Mouse (Mus musculus) forelimb bud, embryonic 11.5 days (tissue): ENCODE measurements around the gene Pld4.
A peak's percentile ranks its signal among the peaks of the same experiment; 100 is the strongest.
"Not testable (repeated sequence)": the region's sequence is repeated elsewhere in the genome, so short reads cannot be mapped to it uniquely, and the experiment has no call there.

Source experiments
- DNase-seq: peaks from one replicate; pipeline ENCODE4 v3.0.0-alpha.2; 2012; ENCODE audit warnings: low read depth, low spot score

The Pld4 gene

GRCm38 (mm10) chr12:112800476-112800875 is 40.0 kb downstream of the Pld4 start:
- DNase-seq: peak; percentile 69

- peak; percentile 59 for DNase-seq
These were observed 41.7 kb downstream of the Pld4 start, which contains the start of gene Ahnak2 for GRCm38 (mm10) chr12:112801864-112802846. Gene Ahnak2, minus strand, starts transcription at chr12:112802657.

GRCm38 (mm10) chr12:112802917-112803316 is 42.5 kb downstream of the Pld4 start:
- DNase-seq: no peak

- DNase-seq: no peak
These were observed 43.6 kb downstream of the Pld4 start for GRCm38 (mm10) chr12:112804046-112804445.

GRCm38 (mm10) chr12:112806044-112806443 is 45.6 kb downstream of the Pld4 start:
- no peak for DNase-seq

- no peak for DNase-seq
These were observed 47.3 kb downstream of the Pld4 start for GRCm38 (mm10) chr12:112807796-112808195.

- DNase-seq: no peak
These were observed 47.7 kb downstream of the Pld4 start for GRCm38 (mm10) chr12:112808212-112808586.

- peak; percentile 91 for DNase-seq
These were observed 48.3 kb downstream of the Pld4 start, which contains the start of gene Clba1 for GRCm38 (mm10) chr12:112808587-112809364. Gene Clba1, plus strand, starts transcription at chr12:112808937.

- DNase-seq: no peak
These were observed 49.2 kb downstream of the Pld4 start for GRCm38 (mm10) chr12:112809641-112810040.

- no peak for DNase-seq
These were observed 49.8 kb downstream of the Pld4 start for GRCm38 (mm10) chr12:112810092-112810885.

GRCm38 (mm10) chr12:112813370-112813769 is 52.9 kb downstream of the Pld4 start:
- DNase-seq: no peak

- DNase-seq: no peak
These were observed 54.4 kb downstream of the Pld4 start for GRCm38 (mm10) chr12:112814682-112815470.

GRCm38 (mm10) chr12:112816294-112816693 is 55.8 kb downstream of the Pld4 start:
- DNase-seq: peak; percentile 60

- DNase-seq: not testable (repeated sequence)
These were observed 56.4 kb downstream of the Pld4 start for GRCm38 (mm10) chr12:112816866-112817265.
